ENCODE assay signal across 8 mouse cellular contexts in the genomic region with DNA sequence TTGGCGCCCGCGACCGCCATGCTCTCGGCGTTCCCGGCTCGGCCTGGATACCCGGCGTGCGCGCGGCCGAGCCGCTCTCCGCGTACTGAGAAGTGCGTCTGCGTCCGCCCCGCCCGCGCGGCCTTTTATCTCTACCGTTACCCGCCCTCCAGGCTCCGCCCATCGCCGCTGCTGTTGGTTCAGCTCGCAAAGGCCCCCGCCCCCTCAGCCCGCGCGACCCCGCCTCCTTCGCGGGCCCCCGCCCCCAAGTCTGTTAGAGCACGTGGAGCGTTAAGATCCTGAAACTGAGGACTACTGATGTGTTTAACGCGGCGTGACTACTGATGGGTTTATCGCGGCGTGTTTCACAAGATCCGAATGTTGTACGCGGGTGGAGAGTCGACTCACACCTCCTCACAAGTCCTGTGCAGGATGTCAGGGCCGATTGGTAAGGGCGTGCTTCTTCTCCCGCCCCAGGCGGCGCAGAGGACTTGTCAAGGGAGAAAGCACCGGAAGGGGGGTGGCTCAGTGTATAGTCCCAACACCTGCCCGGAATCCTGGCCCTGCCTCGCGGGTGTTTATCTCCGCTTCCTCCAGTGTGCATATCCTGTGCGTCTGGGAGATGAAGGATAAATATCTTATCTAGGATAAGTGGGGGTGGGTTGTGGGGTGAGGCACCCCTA. TPM values are rescaled to one million over a fixed set of nuclear protein-coding genes. Genes with fewer than 3 reads are reported as not detected.
DNase-seq lines count a peak whose midpoint lies in the region; ATAC-seq and TF ChIP-seq lines count a peak whose summit lies in the region.

A gene (minus strand): TSS at position 108 of the 662 bp plus-strand sequence.

- peaks cover 29% of the 10 kb centered on the region for H3K27me3 ChIP-seq in hindbrain, embryonic 10.5 days (ENCODE audit: insufficient read depth, poor library complexity, severe bottlenecking)
- H3K27me3 ChIP-seq in lung, postnatal 0 days (replicated peaks; ENCODE audit: insufficient read depth, low read length) = no peaks in the 10 kb centered on the region

- H3K27ac ChIP-seq in hindbrain, embryonic 10.5 days = peak within 1 kb of the TSS; percentile 86
- no peak within 1 kb of the TSS for H3K27ac ChIP-seq in lung, postnatal 0 days (ENCODE audit: low read length)

- DNase-seq in MEL-GATA-1-ER (ENCODE audit: extremely low read depth, low read depth) = peak; percentile 83
- peak; percentile 96 for DNase-seq in cerebellum, adult 8-10 months
- DNase-seq in hindbrain, embryonic 10.5 days (ENCODE audit: low spot score) = peak; percentile 97
- peak; percentile 95 for DNase-seq in layer of hippocampus, adult 9-11 months
- peak; percentile 98 for DNase-seq in lung, postnatal 0 days (ENCODE audit: low spot score)
- peak; percentile 95 for DNase-seq in ovary, postnatal 14 days (ENCODE audit: low spot score)
- peak; percentile 99 for DNase-seq in thymus, postnatal 14 days

- peak; percentile 85 for ATAC-seq in frontal cortex, adult (ENCODE audit: low TSS enrichment)
- peak; percentile 94 for ATAC-seq in lung, postnatal 0 days

- H3K4me3 ChIP-seq in hindbrain, embryonic 10.5 days = peak within 1 kb of the TSS; percentile 75
- peak within 1 kb of the TSS; percentile 67 for H3K4me3 ChIP-seq in lung, postnatal 0 days (ENCODE audit: low read depth, low read length)

- under 1% methylated on average over 61 of the region's 61 CpGs for WGBS in hindbrain, embryonic 10.5 days
- under 1% methylated on average over 61 of the region's 61 CpGs for WGBS in lung, postnatal 0 days

- no peaks in the 10 kb centered on the region for H3K9me3 ChIP-seq in hindbrain, embryonic 10.5 days
- no peaks in the 10 kb centered on the region for H3K9me3 ChIP-seq in lung, postnatal 0 days (ENCODE audit: low read length)

- 0 out of 2 replicates have a peak within 1 kb of the TSS, but pooled peaks have one; percentile 8 for H3K9ac ChIP-seq in lung, postnatal 0 days (replicated peaks; ENCODE audit: low read depth)

- no peak for TF ChIP-seq CTCF in lung, postnatal 0 days (IDR thresholded peaks at IDR 0.05)

- TF ChIP-seq EP300 in lung, postnatal 0 days (IDR thresholded peaks at IDR 0.05) = no peak

- H3K4me2 ChIP-seq in lung, postnatal 0 days (replicated peaks; ENCODE audit: low read depth, low read length) = peak within 1 kb of the TSS; percentile 98

- peaks cover 65% of the 10 kb centered on the region for H3K4me1 ChIP-seq in hindbrain, embryonic 10.5 days (replicated peaks)
- peaks cover 19% of the 10 kb centered on the region for H3K4me1 ChIP-seq in lung, postnatal 0 days (ENCODE audit: insufficient read depth, low read depth, low read length)

- no peaks in the 10 kb centered on the region for H3K36me3 ChIP-seq in hindbrain, embryonic 10.5 days
- no peaks in the 10 kb centered on the region for H3K36me3 ChIP-seq in lung, postnatal 0 days (ENCODE audit: insufficient read depth, low read length)

RNA-seq across cellular contexts. Expression of the gene that starts here (rescaled TPM):
- 27.2 and 27.6 TPM in 2 replicates for polyA plus RNA-seq in hindbrain, embryonic 10.5 days (2016; fragmentation: Nextera tagmentation; extraction: Ambion mirVana)
- polyA plus RNA-seq in lung, postnatal 0 days (2015; fragmentation: Nextera tagmentation; extraction: Ambion mirVana) = 4.3 and 7.5 TPM in 2 replicates
